Mouse (Mus musculus) regulatory T cell (primary cell): ENCODE data around the gene Snx9.

Experiments used
- in situ Hi-C: fragments of 300-600 bp; cut with MboI, MseI; formaldehyde crosslinking; loops from one replicate; pipeline ENCODE4 v1.15.1; 2025; ENCODE audit warnings: high pct_unique_total_duplicates

Gene Snx9

GRCm38 (mm10) chr17:5923281-5923680, 82.2 kb downstream of the Snx9 start:
- in situ Hi-C loops = no loop called here

- in situ Hi-C loops = no loop called here
Measured at GRCm38 (mm10) chr17:5924238-5924637, 83.1 kb downstream of the Snx9 start.

DNA sequence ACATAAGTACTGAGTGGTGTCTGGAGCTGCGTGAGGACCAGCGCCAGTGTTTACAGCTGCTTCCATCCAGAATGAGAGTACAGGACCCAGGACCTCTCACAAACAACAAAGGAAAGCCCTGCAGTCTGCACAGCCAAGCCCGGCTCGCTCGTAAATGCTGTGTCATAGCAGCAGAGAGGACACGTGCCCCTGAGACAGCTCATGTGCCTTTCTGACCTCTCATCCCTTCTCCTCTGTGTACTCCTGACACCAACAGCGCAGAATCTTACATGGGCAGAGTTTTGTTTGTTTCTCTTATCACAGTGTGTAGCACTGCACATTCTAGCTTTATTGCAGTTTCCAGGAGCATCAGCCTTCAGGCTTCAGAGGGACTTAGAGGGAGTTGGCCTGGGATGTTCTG, 85.6 kb downstream of the Snx9 start:
- in situ Hi-C loops = no loop called here

DNA sequence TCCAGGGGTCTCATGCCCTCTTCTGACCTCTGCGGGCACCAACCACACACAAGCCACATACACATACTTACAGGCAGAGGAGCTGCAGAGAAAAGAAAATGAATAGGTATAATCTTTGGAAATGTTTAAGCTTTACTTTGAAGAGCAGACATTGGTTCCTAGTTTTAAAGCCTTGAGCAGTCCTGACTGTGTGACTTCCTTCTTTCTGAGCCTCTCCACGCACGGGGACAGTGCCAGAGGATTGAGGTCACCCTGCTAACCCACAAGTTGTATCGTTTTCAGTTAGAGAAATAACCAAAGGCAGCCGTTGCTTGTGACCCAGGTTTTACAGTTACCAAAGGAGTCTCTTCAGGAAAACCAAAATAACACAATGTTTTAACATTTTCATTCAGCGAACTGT, 87.9 kb downstream of the Snx9 start:
- in situ Hi-C loops = no loop called here

- in situ Hi-C loops = no loop called here
Measured at GRCm38 (mm10) chr17:5932161-5932560, 91.0 kb downstream of the Snx9 start.

GRCm38 (mm10) chr17:5934554-5935324, 93.6 kb downstream of the Snx9 start:
- in situ Hi-C loops = no loop called here

- in situ Hi-C loops = no loop called here
Measured at GRCm38 (mm10) chr17:5935680-5936079, 94.6 kb downstream of the Snx9 start.

DNA sequence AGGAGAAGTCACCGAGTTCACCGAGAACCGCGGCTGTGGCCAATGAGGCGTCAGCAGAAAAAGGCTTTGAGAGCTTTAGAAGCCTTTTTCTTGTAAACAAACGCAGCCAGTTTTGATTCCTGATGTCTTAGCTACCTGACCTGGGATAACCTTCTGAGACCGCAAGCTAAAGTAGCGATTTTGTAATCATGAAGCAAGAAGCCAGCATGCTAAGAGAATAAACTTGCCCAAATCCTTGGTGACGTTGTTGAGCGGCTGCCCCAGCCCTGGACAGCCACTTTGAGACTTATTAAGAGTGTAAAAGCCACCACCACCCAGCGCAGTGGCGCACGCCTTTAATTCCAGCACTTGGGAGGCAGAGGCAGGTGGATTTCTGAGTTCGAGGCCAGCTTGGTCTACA, 95.1 kb downstream of the Snx9 start:
- in situ Hi-C loops = no loop called here

DNA sequence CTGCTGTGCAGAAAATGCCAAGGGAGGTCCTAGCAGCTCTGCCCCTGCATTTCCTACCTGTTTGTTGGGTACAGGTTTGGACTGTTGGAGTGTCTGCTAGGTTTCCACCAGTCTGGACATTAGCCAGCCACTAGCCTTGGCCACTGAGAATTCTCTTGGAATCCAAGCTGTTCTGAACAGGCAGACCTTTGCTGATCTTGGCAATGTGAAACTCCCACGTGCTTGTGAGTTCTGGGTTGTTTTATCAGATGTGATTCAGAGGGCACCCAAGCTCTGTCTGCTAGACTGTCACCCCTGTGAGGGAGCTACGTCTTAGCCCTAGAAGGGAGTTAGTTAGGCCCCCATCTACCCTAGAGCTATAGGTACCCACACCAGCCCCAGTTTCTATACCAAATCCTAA, 96.3 kb downstream of the Snx9 start:
- in situ Hi-C loops = no loop called here

- in situ Hi-C loops = no loop called here
Measured at GRCm38 (mm10) chr17:5939871-5940270, 98.7 kb downstream of the Snx9 start.

GRCm38 (mm10) chr17:5940792-5941191, 99.7 kb downstream of the Snx9 start:
- in situ Hi-C loops = no loop called here

DNA sequence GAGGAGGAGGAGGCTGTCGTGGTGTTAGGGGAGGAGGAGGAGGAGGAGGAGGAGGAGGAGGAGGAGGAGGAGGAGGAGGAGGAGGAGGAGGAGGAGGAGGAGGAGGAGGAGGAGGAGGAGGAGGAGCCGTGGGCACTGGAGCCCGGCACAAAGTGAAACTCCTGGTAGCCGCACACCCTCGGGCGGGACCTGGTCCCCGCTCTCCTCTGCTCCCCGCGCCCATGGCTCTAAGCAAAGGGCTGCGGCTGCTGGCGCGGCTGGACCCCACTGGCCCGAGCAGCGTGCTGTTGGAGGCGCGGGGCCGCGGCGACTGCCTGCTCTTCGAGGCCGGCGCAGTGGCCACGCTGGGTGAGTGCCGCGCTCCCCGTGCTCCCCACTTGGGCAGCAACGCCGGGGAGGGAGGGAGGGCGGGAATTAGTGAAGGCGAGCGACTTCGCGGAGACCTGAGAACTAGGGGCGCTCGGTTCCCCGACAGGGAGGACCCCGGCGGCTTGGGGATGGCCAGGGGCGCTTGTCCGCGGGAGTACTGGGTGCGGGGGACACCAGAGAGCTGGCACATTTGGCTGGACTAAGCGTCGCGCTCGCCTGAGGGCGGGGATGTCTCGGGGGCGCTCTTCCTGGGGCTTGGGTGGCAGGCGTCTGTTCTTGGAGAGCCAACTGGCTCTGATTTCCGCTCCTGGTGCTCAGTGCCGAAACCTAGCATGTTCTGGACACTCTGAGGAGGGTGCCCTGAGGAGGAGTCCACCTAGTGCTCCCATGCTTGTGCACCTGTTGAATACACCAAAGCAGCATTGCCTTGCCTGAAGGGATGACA, 100.3 kb downstream of the Snx9 start, which contains the start of gene Synj2:
Synj2 (plus strand) TSS at position 51 of the 814 bp plus-strand sequence.
- in situ Hi-C loops = no loop called here

DNA sequence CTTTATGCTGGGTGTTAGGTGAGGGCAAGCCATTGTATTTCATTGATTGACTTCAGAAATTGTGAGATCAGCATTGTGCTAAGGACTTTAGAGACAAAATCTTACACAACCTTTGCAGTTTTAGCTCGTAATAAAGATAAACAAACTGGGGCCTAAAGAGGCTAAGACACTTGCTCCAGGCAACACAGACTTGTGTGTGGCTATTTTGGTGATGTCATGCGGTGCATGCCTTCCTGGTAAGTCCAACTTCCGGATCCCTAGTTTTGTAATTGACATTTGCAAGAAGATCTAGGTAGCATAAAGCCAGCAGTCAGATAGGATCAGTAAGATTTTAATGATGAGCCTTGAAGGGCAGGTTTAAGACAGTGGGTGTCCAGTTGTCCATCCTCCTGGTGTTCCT, 101.0 kb downstream of the Snx9 start:
- in situ Hi-C loops = no loop called here

DNA sequence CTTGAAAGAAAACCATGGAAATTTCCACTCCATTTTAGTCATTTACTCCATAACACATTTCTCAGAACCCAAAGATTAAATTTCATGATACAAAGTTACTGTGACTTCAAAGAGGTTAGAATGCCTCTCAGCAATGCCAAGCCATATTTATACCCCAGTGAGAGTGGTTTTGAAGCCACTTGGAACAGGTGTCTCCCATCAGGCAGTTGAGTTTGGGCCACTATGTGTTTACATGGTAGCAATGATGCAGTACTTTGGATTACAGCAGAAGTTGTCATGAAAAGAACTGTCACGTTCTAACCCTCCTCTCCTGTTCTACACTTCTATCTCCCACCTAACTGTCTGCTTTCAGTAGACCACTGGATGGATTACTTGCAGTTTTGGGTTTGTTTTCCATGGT, 101.9 kb downstream of the Snx9 start:
- in situ Hi-C loops = no loop called here

GRCm38 (mm10) chr17:5947039-5947438, 105.9 kb downstream of the Snx9 start:
- in situ Hi-C loops = no loop called here

DNA sequence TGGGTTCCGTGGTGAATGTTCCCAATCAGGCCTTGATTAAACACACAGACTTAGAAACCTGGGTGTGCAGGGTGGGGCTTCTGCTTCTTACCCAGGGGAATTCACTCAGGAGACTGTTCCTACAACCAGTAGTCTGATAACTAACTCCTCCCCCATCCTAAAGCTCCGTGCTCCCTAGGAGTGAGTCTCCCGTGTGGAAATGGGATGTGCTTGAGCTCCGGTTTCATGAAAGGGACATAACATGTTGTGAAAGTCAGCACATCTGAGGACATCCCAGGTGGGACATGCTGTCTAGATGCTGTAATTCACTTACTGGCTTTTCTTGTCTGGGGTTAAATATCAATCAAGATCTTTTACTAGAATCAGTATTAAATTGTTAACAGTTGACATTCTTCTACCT, 111.3 kb downstream of the Snx9 start:
- in situ Hi-C loops = loop anchor here (10.0 kb wide), 1 partner anchor 62 kb away; no protein-coding TSS in a partner anchor

- in situ Hi-C loops = loop anchor here (10.0 kb wide), 1 partner anchor 58 kb away; no protein-coding TSS in a partner anchor
Measured at GRCm38 (mm10) chr17:5956350-5957000, 115.3 kb downstream of the Snx9 start.

DNA sequence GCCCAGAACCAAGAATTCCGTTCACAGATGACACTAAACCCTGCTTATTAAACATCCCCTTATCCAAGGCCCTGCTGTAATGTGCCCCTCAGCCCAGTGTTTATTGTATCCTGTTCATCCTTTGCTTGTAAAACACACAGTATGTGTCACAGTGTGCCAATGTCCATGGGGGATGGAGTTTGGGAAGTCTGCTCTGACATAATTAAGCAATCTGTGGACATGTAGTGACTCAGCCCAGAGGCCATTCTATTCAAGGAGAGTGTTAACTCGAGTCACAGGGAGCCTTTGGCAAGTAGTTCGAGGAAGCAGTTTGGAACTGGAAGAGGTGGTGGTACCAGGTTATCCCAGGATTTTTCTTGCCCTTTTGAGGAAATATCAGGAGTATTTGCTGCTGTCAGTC, 116.0 kb downstream of the Snx9 start:
- in situ Hi-C loops = loop anchor here (10.0 kb wide), 1 partner anchor 58 kb away; no protein-coding TSS in a partner anchor

DNA sequence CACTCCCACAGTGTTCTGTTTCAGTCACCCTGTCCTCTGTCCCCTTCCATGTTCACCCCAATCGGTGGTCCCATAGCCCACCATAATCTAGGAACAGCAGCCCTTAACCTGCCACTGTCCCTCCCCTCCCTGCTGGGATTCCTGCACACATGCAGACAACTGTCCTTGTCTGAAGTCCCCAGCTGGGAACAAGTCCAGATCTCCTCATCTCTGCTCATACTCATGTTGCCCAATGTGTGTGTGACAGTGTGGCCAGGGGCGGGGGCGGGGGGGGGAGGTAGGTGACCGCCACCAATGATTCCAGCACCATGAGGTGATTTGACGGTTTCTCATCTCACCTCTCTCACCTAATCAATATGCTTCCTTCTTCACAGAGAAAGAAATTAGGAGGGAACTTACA, 117.1 kb downstream of the Snx9 start:
- in situ Hi-C loops = loop anchor here (10.0 kb wide), 1 partner anchor 57 kb away; no protein-coding TSS in a partner anchor

- in situ Hi-C loops = loop anchor here (10.0 kb wide), 1 partner anchor 56 kb away; no protein-coding TSS in a partner anchor
Measured at GRCm38 (mm10) chr17:5958636-5959035, 117.5 kb downstream of the Snx9 start.

GRCm38 (mm10) chr17:5959096-5959495, 118.0 kb downstream of the Snx9 start:
- in situ Hi-C loops = loop anchor here (10.0 kb wide), 1 partner anchor 56 kb away; no protein-coding TSS in a partner anchor

GRCm38 (mm10) chr17:5959802-5960201, 118.7 kb downstream of the Snx9 start:
- in situ Hi-C loops = loop anchor here (10.0 kb wide), 1 partner anchor 55 kb away; no protein-coding TSS in a partner anchor
